Mouse (Mus musculus): ENCODE data around the gene L3mbtl3.

- TF ChIP-seq CTCF (IDR thresholded peaks at IDR 0.05; ENCODE audit: low read depth, low read length) (no peak), POLR2A (IDR thresholded peaks at IDR 0.05; ENCODE audit: borderline replicate concordance, low read depth, low read length) (no peak)
Observed at GRCm38 (mm10) chr10:26333966-26334365, 41.8 kb downstream of the L3mbtl3 start.
